Mouse (Mus musculus): ENCODE data around the gene 1700010I14Rik. TPM values are rescaled to one million over a fixed set of nuclear protein-coding genes. Genes with fewer than 3 reads are reported as not detected.

The 1700010I14Rik gene
- 0.67 and 1.1 TPM in 2 replicates for polyA plus RNA-seq (2021; fragmentation: Nextera tagmentation)
- long read RNA-seq, experiment 1, partial matches to known transcripts, result 0 of 6 reads
- long read RNA-seq, experiment 1, other reads (novel, unspliced or antisense), result 2 of 6 reads
- long read RNA-seq, experiment 2, partial matches to known transcripts, result 0 of 2 reads
- long read RNA-seq, experiment 2, other reads (novel, unspliced or antisense), result 2 of 2 reads

GRCm38 (mm10) chr17:8988119-8988807, at the start of gene 1700010I14Rik:
Gene 1700010I14Rik, plus strand, starts transcription at chr17:8988333.

Data from left cerebral cortex, adult 6 months (tissue).